In the genomic region with DNA sequence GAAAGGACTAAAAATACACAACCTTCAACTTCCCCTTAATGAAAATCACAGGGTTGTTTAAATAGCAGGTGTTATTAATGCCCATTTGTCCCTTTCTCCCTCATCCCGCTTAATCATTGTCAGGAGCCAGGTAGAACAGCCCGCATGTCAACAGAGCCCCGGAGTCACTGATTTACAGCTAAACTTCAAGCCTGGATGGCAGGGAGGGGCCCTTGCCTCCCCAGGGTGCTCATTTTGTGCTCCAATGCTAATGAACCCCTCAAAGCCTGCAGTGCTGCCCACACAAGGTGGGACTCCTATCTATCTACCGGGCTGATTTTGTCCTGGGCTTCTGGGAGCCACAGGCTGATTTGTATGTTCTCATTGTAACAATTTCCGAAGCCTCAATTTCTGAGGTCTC, we compare ENCODE assay signal across 13 mouse cellular contexts. TPM values are rescaled to one million over a fixed set of nuclear protein-coding genes. Genes with fewer than 3 reads are reported as not detected.
"Had no signal": no experiment of that assay in that cellular context is flagged by ENCODE, and none has a peak within 500 bp of the region (broad histone marks: within the 10 kb centered on the region; RNA-seq: fewer than 3 reads in every experiment).

No protein-coding gene starts in this region.

- H3K4me2 ChIP-seq: intestine, embryonic 15.5 days; limb, embryonic 15.5 days; liver, embryonic 12.5 days; lung, embryonic 15.5 days; midbrain, embryonic 11.5 days; midbrain, embryonic 15.5 days; neural tube, embryonic 12.5 days had no signal

- H3K9ac ChIP-seq: intestine, embryonic 15.5 days; limb, embryonic 15.5 days; liver, embryonic 12.5 days; lung, embryonic 15.5 days; midbrain, embryonic 15.5 days; neural tube, embryonic 12.5 days had no signal

- H3K9me3 ChIP-seq: intestine, embryonic 15.5 days; limb, embryonic 15.5 days; liver, embryonic 12.5 days; lung, embryonic 15.5 days; midbrain, embryonic 15.5 days; neural tube, embryonic 12.5 days had no signal

- H3K4me1 ChIP-seq: intestine, embryonic 15.5 days; limb, embryonic 15.5 days; liver, embryonic 12.5 days; lung, embryonic 15.5 days; megakaryocyte, embryonic 14.5 days; midbrain, embryonic 15.5 days; neural tube, embryonic 12.5 days had no signal

- H3K27ac ChIP-seq: intestine, embryonic 15.5 days; limb, embryonic 15.5 days; liver, embryonic 12.5 days; lung, embryonic 15.5 days; macrophage; midbrain, embryonic 15.5 days; neural tube, embryonic 12.5 days had no signal

- H3K27me3 ChIP-seq: intestine, embryonic 15.5 days; limb, embryonic 15.5 days; liver, embryonic 12.5 days; lung, embryonic 15.5 days; megakaryocyte, embryonic 14.5 days; midbrain, embryonic 15.5 days; neural tube, embryonic 12.5 days had no signal

- DNase-seq: lung, postnatal 14 days; thymus, postnatal 36 days had no signal

- H3K4me3 ChIP-seq: intestine, embryonic 15.5 days; limb, embryonic 15.5 days; liver, embryonic 12.5 days; lung, embryonic 15.5 days; megakaryocyte, embryonic 14.5 days; midbrain, embryonic 15.5 days; neural tube, embryonic 12.5 days had no signal

- H3K36me3 ChIP-seq: intestine, embryonic 15.5 days; limb, embryonic 15.5 days; liver, embryonic 12.5 days; lung, embryonic 15.5 days; midbrain, embryonic 15.5 days; neural tube, embryonic 12.5 days had no signal

- ATAC-seq: intestine, embryonic 15.5 days; liver, embryonic 12.5 days; midbrain, embryonic 15.5 days had no signal

RNA-seq across cellular contexts. Expression of a gene that starts 37.1 kb away (rescaled TPM):
- polyA plus RNA-seq: limb, embryonic 15.5 days; liver, embryonic 12.5 days; liver, embryonic 16.5 days; lung, embryonic 15.5 days; macrophage; thymus, postnatal 0 days had no signal
